Mouse (Mus musculus): ENCODE results near the gene Pik3cg. TPM values are rescaled to one million over a fixed set of nuclear protein-coding genes. Genes with fewer than 3 reads are reported as not detected.

Pik3cg gene
- total and polyA plus RNA-seq, 2 experiments = 0.40 to 1.2 TPM

GRCm38 (mm10) chr12:32190927-32191326, 17.5 kb downstream of the Pik3cg start:
- no peaks in the 10 kb centered on the region for H3K27me3 ChIP-seq (ENCODE audit: control insufficient read depth, insufficient read depth, low read length)
- no peaks in the 10 kb centered on the region for H3K36me3 ChIP-seq (ENCODE audit: control insufficient read depth, insufficient read depth, low read length)
- no peak for DNase-seq (ENCODE audit: extremely low read depth, low read depth, low spot score)
- H3K4me3 ChIP-seq (ENCODE audit: insufficient read depth, low read depth, low read length) = no peak overlapping the region
- TF ChIP-seq POLR2A (IDR thresholded peaks at IDR 0.05; ENCODE audit: extremely low read depth, insufficient read depth, low read length) (no peak), CTCF (IDR thresholded peaks at IDR 0.05; ENCODE audit: low read depth, low read length) (no peak)
- H3K4me1 ChIP-seq (ENCODE audit: control insufficient read depth, insufficient read depth, low read length) = no peaks in the 10 kb centered on the region
- 78% methylated on average over 4 of the region's 4 CpGs for WGBS
- H3K27ac ChIP-seq (replicated peaks; ENCODE audit: insufficient read depth, low read depth, low read length) = no peak overlapping the region
- H3K9ac ChIP-seq (ENCODE audit: low read depth, low read length) = no peak overlapping the region
- H3K79me2 ChIP-seq (ENCODE audit: control insufficient read depth, insufficient read depth, low read length) = no peaks in the 10 kb centered on the region

GRCm38 (mm10) chr12:32187668-32188236, 20.7 kb downstream of the Pik3cg start:
- H3K9ac ChIP-seq (ENCODE audit: low read depth, low read length) = no peak overlapping the region
- H3K36me3 ChIP-seq (ENCODE audit: control insufficient read depth, insufficient read depth, low read length) = no peaks in the 10 kb centered on the region
- H3K4me3 ChIP-seq (ENCODE audit: insufficient read depth, low read depth, low read length) = no peak overlapping the region
- TF ChIP-seq POLR2A (IDR thresholded peaks at IDR 0.05; ENCODE audit: extremely low read depth, insufficient read depth, low read length) (no peak), CTCF (IDR thresholded peaks at IDR 0.05; ENCODE audit: low read depth, low read length) (no peak)
- H3K27me3 ChIP-seq (ENCODE audit: control insufficient read depth, insufficient read depth, low read length) = no peaks in the 10 kb centered on the region
- H3K4me1 ChIP-seq (ENCODE audit: control insufficient read depth, insufficient read depth, low read length) = no peaks in the 10 kb centered on the region
- H3K27ac ChIP-seq (replicated peaks; ENCODE audit: insufficient read depth, low read depth, low read length) = no peak overlapping the region
- no peaks in the 10 kb centered on the region for H3K79me2 ChIP-seq (ENCODE audit: control insufficient read depth, insufficient read depth, low read length)
- DNase-seq (ENCODE audit: extremely low read depth, low read depth, low spot score) = no peak
- 49% methylated on average over 5 of the region's 5 CpGs for WGBS

GRCm38 (mm10) chr12:32186627-32187255, 21.7 kb downstream of the Pik3cg start:
- WGBS = 75% methylated on average over 6 of the region's 6 CpGs
- DNase-seq (ENCODE audit: extremely low read depth, low read depth, low spot score) = no peak
- H3K36me3 ChIP-seq (ENCODE audit: control insufficient read depth, insufficient read depth, low read length) = no peaks in the 10 kb centered on the region
- H3K27ac ChIP-seq (replicated peaks; ENCODE audit: insufficient read depth, low read depth, low read length) = no peak overlapping the region
- no peaks in the 10 kb centered on the region for H3K27me3 ChIP-seq (ENCODE audit: control insufficient read depth, insufficient read depth, low read length)
- no peak overlapping the region for H3K4me3 ChIP-seq (ENCODE audit: insufficient read depth, low read depth, low read length)
- TF ChIP-seq CTCF (IDR thresholded peaks at IDR 0.05; ENCODE audit: low read depth, low read length) = no peak
- no peaks in the 10 kb centered on the region for H3K79me2 ChIP-seq (ENCODE audit: control insufficient read depth, insufficient read depth, low read length)
- H3K9ac ChIP-seq (ENCODE audit: low read depth, low read length) = no peak overlapping the region
- H3K4me1 ChIP-seq (ENCODE audit: control insufficient read depth, insufficient read depth, low read length) = no peaks in the 10 kb centered on the region

- no peak for DNase-seq (ENCODE audit: extremely low read depth, low read depth, low spot score)
- no peak overlapping the region for H3K27ac ChIP-seq (replicated peaks; ENCODE audit: insufficient read depth, low read depth, low read length)
- 96% methylated on average over 3 of the region's 3 CpGs for WGBS
- H3K9ac ChIP-seq (ENCODE audit: low read depth, low read length) = no peak overlapping the region
- no peaks in the 10 kb centered on the region for H3K27me3 ChIP-seq (ENCODE audit: control insufficient read depth, insufficient read depth, low read length)
- H3K4me1 ChIP-seq (ENCODE audit: control insufficient read depth, insufficient read depth, low read length) = no peaks in the 10 kb centered on the region
- TF ChIP-seq CTCF (IDR thresholded peaks at IDR 0.05; ENCODE audit: low read depth, low read length) = no peak
- TF ChIP-seq POLR2A (IDR thresholded peaks at IDR 0.05; ENCODE audit: extremely low read depth, insufficient read depth, low read length) = no peak
- no peak overlapping the region for H3K4me3 ChIP-seq (ENCODE audit: insufficient read depth, low read depth, low read length)
- no peaks in the 10 kb centered on the region for H3K79me2 ChIP-seq (ENCODE audit: control insufficient read depth, insufficient read depth, low read length)
- no peaks in the 10 kb centered on the region for H3K36me3 ChIP-seq (ENCODE audit: control insufficient read depth, insufficient read depth, low read length)
These were observed 23.6 kb downstream of the Pik3cg start for GRCm38 (mm10) chr12:32184874-32185273.

GRCm38 (mm10) chr12:32183584-32183983, 24.9 kb downstream of the Pik3cg start:
- Histone ChIP-seq H3K79me2 (ENCODE audit: control insufficient read depth, insufficient read depth, low read length) (no peaks in the 10 kb centered on the region), H3K4me1 (ENCODE audit: control insufficient read depth, insufficient read depth, low read length) (no peaks in the 10 kb centered on the region), H3K27ac (replicated peaks; ENCODE audit: insufficient read depth, low read depth, low read length) (no peak overlapping the region), H3K27me3 (ENCODE audit: control insufficient read depth, insufficient read depth, low read length) (no peaks in the 10 kb centered on the region), H3K9ac (ENCODE audit: low read depth, low read length) (no peak overlapping the region), H3K36me3 (ENCODE audit: control insufficient read depth, insufficient read depth, low read length) (no peaks in the 10 kb centered on the region), H3K4me3 (ENCODE audit: insufficient read depth, low read depth, low read length) (no peak overlapping the region)
- 93% methylated on average over 1 of the region's 1 CpGs for WGBS
- TF ChIP-seq POLR2A (IDR thresholded peaks at IDR 0.05; ENCODE audit: extremely low read depth, insufficient read depth, low read length) (no peak), CTCF (IDR thresholded peaks at IDR 0.05; ENCODE audit: low read depth, low read length) (no peak)
- no peak for DNase-seq (ENCODE audit: extremely low read depth, low read depth, low spot score)

All from liver, adult 2 months (tissue).